Mouse (Mus musculus) small intestine, adult 2 months (tissue): Measurements from ENCODE around the gene Mplkip. TPM values are rescaled to one million over a fixed set of nuclear protein-coding genes. Genes with fewer than 3 reads are reported as not detected.

Experiments
- H3K27ac ChIP-seq: fragments of 200-500 bp; 2 replicates; pipeline ENCODE4 v1.5.1; 2012; ENCODE audit warnings: low read depth, low read length, control low read depth, inconsistent platforms; ENCODE audit not compliant: insufficient read depth
- H3K27me3 ChIP-seq: fragments of 200-500 bp; 2 replicates; pipeline ENCODE4 v1.6.1; 2012; ENCODE audit warnings: mild to moderate bottlenecking, moderate library complexity, low read length, inconsistent platforms; ENCODE audit not compliant: control insufficient read depth, insufficient read depth
- H3K36me3 ChIP-seq: fragments of 200-500 bp; 2 replicates; pipeline ENCODE4 v1.6.1; 2012; ENCODE audit warnings: mild to moderate bottlenecking, low read length, control low read depth, inconsistent platforms; ENCODE audit not compliant: control insufficient read depth, insufficient read depth
- H3K4me1 ChIP-seq: fragments of 200-500 bp; 2 replicates; pipeline ENCODE4 v1.6.1; 2012; ENCODE audit warnings: low read length, inconsistent platforms, mixed read lengths; ENCODE audit not compliant: control insufficient read depth, insufficient read depth, insufficient read length
- H3K4me3 ChIP-seq: fragments of 200-500 bp; 2 replicates; pipeline ENCODE4 v1.5.1; 2012; ENCODE audit warnings: low read depth, mild to moderate bottlenecking, control low read depth, inconsistent platforms, low read length, moderate library complexity
- CTCF ChIP-seq: fragments of 200-500 bp; IDR thresholded peaks from 2 replicates; pipeline ENCODE4 v1.5.1; 2012; ENCODE audit warnings: low read depth, mild to moderate bottlenecking, control low read depth, inconsistent platforms, low read length, moderate library complexity, mixed read lengths; ENCODE audit not compliant: insufficient replicate concordance, insufficient read length; ENCODE audit errors: extremely low read depth
- POLR2A ChIP-seq: fragments of 200-500 bp; IDR thresholded peaks from 2 replicates; pipeline ENCODE4 v1.6.1; 2012; ENCODE audit warnings: low read depth, mild to moderate bottlenecking, control low read depth, inconsistent platforms, low read length, moderate library complexity
- WGBS: fragments of 180-500 bp; shearing (Covaris S2); methylation state at CpG from one replicate; pipeline ENCODE4 v1.1.7; 2018; 5-methylcytosine and 5-hydroxymethylcytosine counted together
- polyA plus RNA-seq: library from polyadenylated mRNA; depleted of rRNA; stranded (reverse); fragments of >200 nt; gene quantifications from 2 replicates; pipeline ENCODE4 v1.2.3, GENCODE M21; 2012; rRNA removed

The Mplkip gene
- polyA plus RNA-seq, 1 experiment, result 13.7 TPM

DNA sequence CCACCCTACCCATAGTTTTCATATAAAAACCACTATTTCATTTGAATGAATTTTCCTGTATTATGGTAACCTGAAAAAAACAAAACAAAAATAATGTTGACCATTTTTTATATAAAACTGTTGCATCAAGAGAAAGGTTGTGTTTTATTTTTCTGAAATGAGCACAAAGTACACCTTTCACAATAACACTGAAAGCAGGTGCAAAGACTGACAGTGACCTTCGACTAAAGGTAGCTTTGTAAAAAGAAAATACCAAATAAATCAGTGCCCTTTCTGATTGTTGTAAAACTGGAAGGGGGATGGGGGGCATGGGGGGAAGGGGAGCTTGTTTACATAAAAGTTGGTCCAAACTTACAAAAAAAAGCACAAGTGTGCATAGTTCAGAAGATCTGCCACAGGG, 22.4 kb downstream of the Mplkip start:
- no peaks in the 10 kb centered on the region for H3K27me3 ChIP-seq
- no peak for TF ChIP-seq CTCF
- TF ChIP-seq POLR2A, result no peak
- 49% methylated on average over 1 of the region's 1 CpGs for WGBS
- peaks cover 33% of the 10 kb centered on the region for H3K36me3 ChIP-seq
- H3K4me3 ChIP-seq, result no peak overlapping the region
- no peak overlapping the region for H3K27ac ChIP-seq
- no peaks in the 10 kb centered on the region for H3K4me1 ChIP-seq

DNA sequence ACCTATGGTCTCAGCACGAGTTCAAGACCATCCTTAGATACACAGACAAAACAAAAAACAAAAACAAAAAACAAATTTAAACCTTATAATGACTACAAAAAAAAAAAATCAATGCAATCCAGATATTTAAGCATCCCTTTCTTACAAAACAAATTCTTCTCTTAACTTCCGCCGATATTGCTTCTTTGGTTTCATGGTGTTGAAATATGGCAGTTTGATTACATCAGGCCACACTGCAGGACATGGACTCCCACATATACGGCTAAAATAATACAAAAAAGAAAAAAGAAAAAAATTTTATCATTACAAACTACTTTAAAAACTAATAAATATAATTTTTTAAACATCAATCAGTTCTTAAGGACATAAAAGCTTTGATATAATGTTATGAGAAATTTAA, 32.9 kb downstream of the Mplkip start:
- H3K4me3 ChIP-seq, result no peak overlapping the region
- TF ChIP-seq CTCF (no peak), POLR2A (no peak)
- H3K4me1 ChIP-seq, result no peaks in the 10 kb centered on the region
- WGBS, result 90% methylated on average over 4 of the region's 4 CpGs
- no peaks in the 10 kb centered on the region for H3K27me3 ChIP-seq
- H3K36me3 ChIP-seq, result peaks cover 19% of the 10 kb centered on the region
- no peak overlapping the region for H3K27ac ChIP-seq

DNA sequence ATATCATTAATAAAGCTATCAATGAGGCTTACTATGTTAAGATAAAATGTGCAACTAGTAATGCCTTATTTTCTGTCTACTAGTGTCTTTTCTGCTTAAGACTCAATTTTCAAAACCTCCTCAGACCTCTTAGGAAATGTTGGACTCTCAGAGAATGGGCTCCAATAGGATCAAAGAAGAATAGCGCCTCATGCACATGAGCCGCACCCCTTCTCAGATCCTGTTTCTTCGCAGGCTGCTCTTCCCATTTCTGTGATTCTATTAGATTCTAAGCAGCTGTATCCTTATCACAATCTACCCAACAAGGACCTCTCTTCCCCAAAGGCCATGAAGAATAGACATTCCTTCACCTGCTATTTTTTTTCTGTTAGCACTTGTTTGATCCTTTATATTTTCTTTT, 33.8 kb downstream of the Mplkip start:
- TF ChIP-seq POLR2A (no peak), CTCF (no peak)
- H3K36me3 ChIP-seq, result peaks cover 19% of the 10 kb centered on the region
- no peaks in the 10 kb centered on the region for H3K27me3 ChIP-seq
- 90% methylated on average over 3 of the region's 3 CpGs for WGBS
- no peak overlapping the region for H3K4me3 ChIP-seq
- H3K27ac ChIP-seq, result no peak overlapping the region
- no peaks in the 10 kb centered on the region for H3K4me1 ChIP-seq

Other genes with a start within 250 kb of the Mplkip start
- 0.55 and 1.5 TPM in 2 replicates for gene Sugct, start 361 bp downstream of the Mplkip start, polyA plus RNA-seq
- gene Cdk13, start 109.9 kb downstream of the Mplkip start, polyA plus RNA-seq, result 30.3 and 66.0 TPM in 2 replicates
- 9.0 and 14.1 TPM in 2 replicates for gene Rala, start 249.0 kb downstream of the Mplkip start, polyA plus RNA-seq